Mouse (Mus musculus) myocyte (in vitro differentiated cells): Measurements from ENCODE around the gene Rpusd2. TPM values are rescaled to one million over a fixed set of nuclear protein-coding genes. Genes with fewer than 3 reads are reported as not detected.

ENCODE experiments used
- H3K27me3 ChIP-seq: one replicate; pipeline ENCODE4 v1.6.1; 2011; ENCODE audit not compliant: control insufficient read depth, insufficient read depth, insufficient read length
- H3K36me3 ChIP-seq: one replicate; pipeline ENCODE4 v1.6.1; 2011; ENCODE audit not compliant: control insufficient read depth, insufficient read depth
- H3K4me2 ChIP-seq: one replicate; pipeline ENCODE4 v1.6.1; 2011; ENCODE audit warnings: low read depth, control low read depth
- H3K4me3 ChIP-seq: one replicate; pipeline ENCODE4 v1.5.1; 2011; ENCODE audit warnings: mild to moderate bottlenecking, control low read depth, moderate library complexity
- H3K79me2 ChIP-seq: one replicate; pipeline ENCODE4 v1.6.1; 2011; ENCODE audit not compliant: control insufficient read depth, insufficient read depth
- H3ac ChIP-seq: one replicate; pipeline ENCODE4 v1.6.1; 2011; ENCODE audit not compliant: control insufficient read depth, insufficient read length
- CEBPB ChIP-seq: IDR thresholded peaks from 2 replicates; pipeline ENCODE4 v1.6.1; 2011; ENCODE audit warnings: mild to moderate bottlenecking, moderate library complexity; ENCODE audit not compliant: poor library complexity, insufficient read depth, severe bottlenecking
- E2F4 ChIP-seq: IDR thresholded peaks from one replicate; pipeline ENCODE4 v1.6.1; 2011; ENCODE audit warnings: mild to moderate bottlenecking, control low read depth, moderate library complexity; ENCODE audit not compliant: insufficient read depth
- MAX ChIP-seq: IDR thresholded peaks from one replicate; pipeline ENCODE4 v1.6.1; 2011; ENCODE audit warnings: low read depth, mild to moderate bottlenecking, control low read depth
- MYOD1 ChIP-seq, 3 experiments: IDR thresholded peaks; one replicate each; pipeline ENCODE4 v1.6.1; 2011; ENCODE audit warnings: control low read depth in 2 of 3, low read depth in 2 of 3, mild to moderate bottlenecking in 2 of 3, moderate library complexity in 1 of 3; ENCODE audit not compliant: insufficient read length in 2 of 3, control insufficient read depth in 1 of 3
- MYOG ChIP-seq, 3 experiments: IDR thresholded peaks; one replicate each; pipeline ENCODE4 v1.6.1; 2011; ENCODE audit warnings: control low read depth in 2 of 3, low read depth in 2 of 3, mild to moderate bottlenecking in 2 of 3; ENCODE audit not compliant: insufficient read length in 2 of 3, control insufficient read depth in 1 of 3, insufficient read depth in 1 of 3
- POLR2A ChIP-seq: IDR thresholded peaks from one replicate; pipeline ENCODE4 v1.6.1; 2011; ENCODE audit warnings: low read depth, mild to moderate bottlenecking, control low read depth, moderate library complexity; ENCODE audit not compliant: insufficient read length
- POLR2AphosphoS2 ChIP-seq: IDR thresholded peaks from one replicate; pipeline ENCODE4 v1.6.1; 2011; ENCODE audit warnings: low read depth, control low read depth; ENCODE audit not compliant: insufficient read length
- REST ChIP-seq: IDR thresholded peaks from one replicate; pipeline ENCODE4 v1.6.1; 2011; ENCODE audit warnings: mild to moderate bottlenecking, control low read depth, moderate library complexity; ENCODE audit not compliant: insufficient read depth, insufficient read length
- SRF ChIP-seq: IDR thresholded peaks from one replicate; pipeline ENCODE4 v1.6.1; 2011; ENCODE audit warnings: low read depth; ENCODE audit not compliant: control insufficient read depth, insufficient read length
- TCF12 ChIP-seq: IDR thresholded peaks from one replicate; pipeline ENCODE4 v1.6.1; 2011; ENCODE audit warnings: mild to moderate bottlenecking, control low read depth; ENCODE audit not compliant: poor library complexity, insufficient read depth, severe bottlenecking
- TCF3 ChIP-seq: IDR thresholded peaks from one replicate; pipeline ENCODE4 v1.6.1; 2011; ENCODE audit warnings: low read depth, control low read depth; ENCODE audit not compliant: insufficient read length
- USF1 ChIP-seq: IDR thresholded peaks from one replicate; pipeline ENCODE4 v1.6.1; 2011; ENCODE audit warnings: low read depth, mild to moderate bottlenecking, control low read depth, moderate library complexity
- polyA plus RNA-seq: library from polyadenylated mRNA; unstranded; fragments of >200 nt; fragmentation: generic; extraction: Trizol; gene quantifications from one replicate; pipeline ENCODE4 v1.2.1, GENCODE M21; 2012; ENCODE audit warnings: missing spikeins

Rpusd2 gene
- polyA plus RNA-seq, 1 experiment = 3.8 TPM

GRCm38 (mm10) chr2:119032191-119032590 is 2.4 kb upstream of the Rpusd2 start:
- TF ChIP-seq CEBPB (no peak), TCF12 (no peak), SRF (no peak), POLR2A (no peak), POLR2AphosphoS2 (no peak), TCF3 (no peak), MAX (no peak), USF1 (no peak), REST (no peak), MYOG (IDR thresholded peaks at IDR 0.05; ENCODE audit: control insufficient read depth in 1 of 3, insufficient read depth in 1 of 3, insufficient read length in 2 of 3, low read depth in 2 of 3) (no peak), MYOD1 (IDR thresholded peaks at IDR 0.05; ENCODE audit: control insufficient read depth in 1 of 3, insufficient read length in 2 of 3, low read depth in 2 of 3) (no peak), E2F4 (no peak)
- Histone ChIP-seq H3ac (no peak overlapping the region), H3K36me3 (no peaks in the 10 kb centered on the region), H3K4me3 (no peak overlapping the region), H3K79me2 (peaks cover 3% of the 10 kb centered on the region), H3K27me3 (no peaks in the 10 kb centered on the region), H3K4me2 (no peak overlapping the region)

GRCm38 (mm10) chr2:119035397-119035745 is 781 bp downstream of the Rpusd2 start:
- H3K79me2 ChIP-seq = no peaks in the 10 kb centered on the region
- H3ac ChIP-seq = peak overlapping the region; percentile 23
- H3K4me3 ChIP-seq = peak overlapping the region; percentile 83
- H3K27me3 ChIP-seq = no peaks in the 10 kb centered on the region
- TF ChIP-seq MAX (no peak), POLR2AphosphoS2 (no peak), MYOG (IDR thresholded peaks at IDR 0.05; ENCODE audit: control insufficient read depth in 1 of 3, insufficient read depth in 1 of 3, insufficient read length in 2 of 3, low read depth in 2 of 3) (no peak), POLR2A (no peak), E2F4 (no peak)
- H3K36me3 ChIP-seq = no peaks in the 10 kb centered on the region
- peak overlapping the region; percentile 82 for H3K4me2 ChIP-seq

- H3K36me3 ChIP-seq = no peaks in the 10 kb centered on the region
- H3K4me2 ChIP-seq = no peak overlapping the region
- no peak for TF ChIP-seq MAX
- TF ChIP-seq MYOD1 (IDR thresholded peaks at IDR 0.05; ENCODE audit: control insufficient read depth in 1 of 3, insufficient read length in 2 of 3, low read depth in 2 of 3) = no peak
- TF ChIP-seq USF1 = no peak
- no peak for TF ChIP-seq REST
- no peak for TF ChIP-seq TCF3
- no peak for TF ChIP-seq POLR2A
- TF ChIP-seq TCF12 = no peak
- TF ChIP-seq POLR2AphosphoS2 = no peak
- no peak for TF ChIP-seq SRF
- no peak for TF ChIP-seq E2F4
- TF ChIP-seq CEBPB = no peak
- no peak for TF ChIP-seq MYOG (IDR thresholded peaks at IDR 0.05; ENCODE audit: control insufficient read depth in 1 of 3, insufficient read depth in 1 of 3, insufficient read length in 2 of 3, low read depth in 2 of 3)
- no peak overlapping the region for H3ac ChIP-seq
- no peaks in the 10 kb centered on the region for H3K27me3 ChIP-seq
- H3K4me3 ChIP-seq = no peak overlapping the region
- no peaks in the 10 kb centered on the region for H3K79me2 ChIP-seq
These were observed 6.3 kb downstream of the Rpusd2 start for GRCm38 (mm10) chr2:119040882-119041281.

GRCm38 (mm10) chr2:119045163-119045562 is 10.6 kb downstream of the Rpusd2 start:
- no peak overlapping the region for H3K4me3 ChIP-seq
- TF ChIP-seq MAX (no peak), MYOD1 (IDR thresholded peaks at IDR 0.05; ENCODE audit: control insufficient read depth in 1 of 3, insufficient read length in 2 of 3, low read depth in 2 of 3) (no peak), POLR2A (no peak), MYOG (IDR thresholded peaks at IDR 0.05; ENCODE audit: control insufficient read depth in 1 of 3, insufficient read depth in 1 of 3, insufficient read length in 2 of 3, low read depth in 2 of 3) (no peak), TCF12 (no peak), USF1 (no peak), E2F4 (no peak), REST (no peak), CEBPB (no peak), SRF (no peak)

GRCm38 (mm10) chr2:119046649-119047611 is 12.3 kb downstream of the Rpusd2 start, which contains the start of gene Knl1:
Knl1 (plus strand) TSS chr2:119047119.
- Histone ChIP-seq H3K4me3 (peak within 1 kb of the TSS; percentile 74), H3ac (peak within 1 kb of the TSS; percentile 26), H3K79me2 (peaks cover 46% of the 10 kb centered on the region), H3K36me3 (no peaks in the 10 kb centered on the region), H3K4me2 (peak within 1 kb of the TSS; percentile 71), H3K27me3 (no peaks in the 10 kb centered on the region)
- TF ChIP-seq MYOG (IDR thresholded peaks at IDR 0.05; ENCODE audit: control insufficient read depth in 1 of 3, insufficient read depth in 1 of 3, insufficient read length in 2 of 3, low read depth in 2 of 3) (no peak), MAX (no peak), USF1 (no peak), REST (no peak), CEBPB (peak; percentile 96), POLR2A (peak; percentile 51), SRF (no peak), MYOD1 (IDR thresholded peaks at IDR 0.05; ENCODE audit: control insufficient read depth in 1 of 3, insufficient read length in 2 of 3, low read depth in 2 of 3) (no peak), TCF3 (no peak), E2F4 (peak; percentile 97), TCF12 (no peak), POLR2AphosphoS2 (peak; percentile 49)

More at GRCm38 (mm10) chr2:119045163-119045562, 10.6 kb downstream of the Rpusd2 start:
- Histone ChIP-seq H3K4me2 (no peak overlapping the region), H3K36me3 (no peaks in the 10 kb centered on the region), H3K27me3 (no peaks in the 10 kb centered on the region), H3K79me2 (peaks cover 28% of the 10 kb centered on the region), H3ac (no peak overlapping the region)
